Mouse (Mus musculus): ENCODE results near the gene Tm6sf1.
A peak's percentile ranks its signal among the peaks of the same experiment; 100 is the strongest.

Tm6sf1 gene

DNA sequence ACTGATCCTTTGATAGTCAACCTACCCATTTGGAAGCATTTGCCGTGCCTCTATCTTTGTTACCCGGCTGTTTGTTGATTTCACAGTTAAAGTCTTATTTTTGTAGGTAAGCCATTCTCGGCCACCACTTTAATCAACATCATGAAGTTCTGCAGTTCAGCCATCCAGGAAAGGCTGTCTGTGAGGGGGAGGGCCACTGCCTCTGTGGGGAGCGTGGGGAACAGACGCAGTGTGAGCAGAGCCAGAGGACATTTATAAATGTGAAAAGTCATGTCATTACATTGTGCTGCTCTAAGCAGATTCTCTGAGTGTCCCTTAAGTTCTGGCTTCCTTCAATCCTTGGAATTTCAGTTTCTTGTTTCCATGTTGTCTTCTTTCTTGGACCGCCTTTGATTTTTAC is 8.6 kb upstream of the Tm6sf1 start:
- no peak for DNase-seq (ENCODE audit: low read depth, low spot score)

DNA sequence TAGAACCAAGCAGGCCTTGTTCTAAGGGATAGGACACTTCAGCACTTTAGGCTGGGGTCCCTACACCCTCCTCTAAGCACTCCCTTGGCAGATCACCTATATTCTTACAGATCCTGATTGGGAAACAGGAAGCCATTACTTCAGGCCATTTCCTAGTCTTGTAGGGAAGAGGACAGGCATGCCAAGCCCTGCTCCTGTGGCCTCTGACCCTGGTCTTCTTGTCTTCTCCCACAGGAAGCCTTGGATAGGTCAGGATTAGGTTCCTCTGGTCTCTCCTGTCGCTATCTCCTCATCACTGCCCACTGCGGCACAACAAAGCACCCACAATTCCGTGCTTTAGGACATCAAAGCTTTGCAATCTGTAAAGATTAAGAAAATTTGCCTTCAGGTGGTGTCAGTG is 7.1 kb upstream of the Tm6sf1 start:
- no peak for DNase-seq (ENCODE audit: low read depth, low spot score)

DNA sequence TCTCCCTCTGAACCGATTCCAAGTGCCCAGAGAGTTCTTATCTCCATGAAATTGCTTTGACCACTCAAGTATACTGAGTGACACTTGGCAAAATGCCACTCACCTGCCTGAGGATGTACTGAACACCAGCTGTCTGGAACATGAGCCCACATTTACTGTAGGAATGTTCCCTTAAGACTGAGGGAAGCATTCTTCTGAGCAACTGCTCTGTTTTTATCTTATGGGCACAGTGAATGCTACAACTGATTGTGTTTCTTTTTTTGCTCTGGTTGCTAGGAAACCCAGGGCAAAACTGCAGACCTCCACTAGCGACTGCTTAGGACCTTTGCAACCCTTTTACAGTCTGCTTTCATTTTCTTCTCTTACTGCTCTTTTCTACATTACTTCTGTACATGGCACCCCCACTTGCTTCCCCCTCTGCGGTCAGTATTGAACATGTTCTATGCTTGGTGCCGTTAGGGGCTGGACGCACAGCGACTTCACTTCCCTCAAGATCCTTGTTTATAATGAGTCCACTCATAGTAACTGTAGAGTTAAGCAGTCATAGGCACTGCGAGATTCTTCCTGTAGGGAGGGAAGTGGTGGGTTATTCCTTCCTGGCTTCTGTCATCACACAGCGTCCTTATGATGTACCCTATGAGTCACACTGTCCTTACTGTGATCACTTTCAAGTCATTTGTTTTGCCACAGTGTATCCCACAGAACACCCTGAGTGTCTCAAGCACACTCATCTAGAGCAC is 4.1 kb upstream of the Tm6sf1 start:
- DNase-seq (ENCODE audit: low read depth, low spot score), result no peak

DNA sequence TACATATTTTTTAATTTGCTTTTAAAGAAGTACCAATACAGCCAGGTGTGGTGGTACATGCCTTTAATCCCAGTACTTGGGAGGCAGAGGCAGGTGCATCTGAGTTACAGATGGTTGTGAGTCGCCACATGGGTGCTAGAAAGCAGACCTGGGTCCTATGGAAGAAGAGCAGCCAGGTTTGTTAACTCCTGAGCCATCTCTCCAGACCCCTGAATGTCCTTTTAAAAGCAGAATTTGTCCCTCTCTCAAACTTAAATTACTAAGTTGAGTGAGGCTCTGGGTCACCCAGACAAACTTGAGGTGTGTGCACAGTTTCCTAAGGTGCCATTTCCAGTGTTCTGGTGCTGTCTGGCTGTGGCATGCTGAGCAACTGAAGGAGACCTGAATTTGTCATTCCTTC is 3.1 kb upstream of the Tm6sf1 start, which contains the start of gene Gm10160:
Gm10160 (minus strand) TSS at position 101 of the 400 bp plus-strand sequence.
- no peak for DNase-seq (ENCODE audit: low read depth, low spot score)

DNA sequence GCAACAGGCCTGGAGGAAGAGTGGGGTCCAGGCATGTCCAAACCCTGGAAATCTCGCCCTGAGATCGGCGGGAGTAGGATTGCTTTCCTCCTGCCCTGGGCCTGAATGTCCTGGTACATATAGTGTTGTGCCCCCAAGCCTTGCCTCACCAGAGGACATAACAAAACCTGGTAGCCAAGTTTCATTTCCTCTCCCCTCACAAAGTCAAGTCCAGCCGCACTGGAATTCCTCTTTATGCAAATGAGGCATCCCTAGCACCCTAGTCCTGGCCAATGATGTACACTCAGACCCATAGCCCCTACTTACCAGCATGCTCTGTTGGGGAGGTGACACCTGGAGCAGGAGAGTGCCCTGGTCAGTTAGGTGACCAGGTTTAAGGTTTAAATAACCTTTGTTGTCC is 2.6 kb upstream of the Tm6sf1 start:
- DNase-seq (ENCODE audit: low read depth, low spot score), result no peak

DNA sequence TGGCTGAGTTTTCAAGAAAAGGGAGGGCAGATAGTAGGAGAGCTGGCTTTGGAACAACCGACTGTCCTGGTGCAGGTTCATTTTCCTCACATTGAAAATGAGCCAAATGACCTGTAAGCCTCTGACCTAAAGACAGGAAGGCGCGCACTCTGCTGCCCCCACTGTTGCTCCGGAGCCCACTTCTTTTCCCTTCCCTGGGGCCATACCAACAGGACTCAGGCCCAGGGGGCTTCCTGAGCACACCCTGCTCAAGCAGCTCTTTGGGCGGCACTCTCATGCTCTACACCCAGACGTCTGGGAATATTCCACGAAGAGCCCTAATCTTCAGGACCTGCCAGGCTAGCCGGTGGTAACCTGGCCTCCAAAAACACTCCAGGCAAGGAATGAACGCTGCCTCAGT is 565 bp upstream of the Tm6sf1 start:
- DNase-seq (ENCODE audit: low read depth, low spot score), result peak; percentile 41

DNA sequence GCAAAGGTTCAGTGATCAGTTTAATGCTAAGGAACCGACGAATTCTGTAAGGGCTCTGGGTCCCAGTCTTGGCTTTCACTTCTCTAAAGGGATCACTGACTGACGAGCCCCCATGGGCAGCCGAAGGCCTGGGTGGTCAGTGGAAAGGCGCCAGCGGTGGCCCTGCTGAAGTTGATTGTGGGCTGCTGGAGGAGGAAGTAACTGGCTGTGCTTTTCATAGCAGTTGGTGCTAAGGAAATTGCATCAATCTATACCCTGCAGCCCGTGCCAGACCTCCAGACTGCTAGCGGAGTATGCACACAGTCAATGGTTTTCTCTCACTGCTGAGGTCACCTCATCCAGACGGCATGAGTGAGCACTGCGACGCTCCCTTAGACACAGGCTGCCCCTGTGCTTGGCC is 1.3 kb downstream of the Tm6sf1 start:
- no peak for DNase-seq (ENCODE audit: low read depth, low spot score)

DNA sequence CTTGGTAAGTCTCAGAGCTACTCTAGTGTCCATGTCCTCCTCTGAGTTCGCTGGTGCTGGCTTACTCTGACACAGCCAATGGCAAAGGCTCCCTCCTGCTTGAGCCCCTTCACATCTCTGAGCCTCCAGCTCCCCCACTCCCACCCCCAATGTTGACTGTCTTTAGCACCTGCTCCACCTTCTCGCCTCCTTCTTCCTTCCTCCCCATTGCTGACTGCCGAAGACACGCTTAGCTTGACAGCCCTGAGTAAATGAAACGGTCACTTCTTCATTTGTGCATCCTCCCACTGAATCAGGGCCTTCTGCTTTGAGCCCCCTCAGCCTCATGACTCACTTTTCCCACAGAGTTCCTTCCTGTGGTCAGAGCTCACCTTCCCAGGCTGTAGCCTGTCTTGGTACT is 2.2 kb downstream of the Tm6sf1 start:
- DNase-seq (ENCODE audit: low read depth, low spot score), result no peak

DNA sequence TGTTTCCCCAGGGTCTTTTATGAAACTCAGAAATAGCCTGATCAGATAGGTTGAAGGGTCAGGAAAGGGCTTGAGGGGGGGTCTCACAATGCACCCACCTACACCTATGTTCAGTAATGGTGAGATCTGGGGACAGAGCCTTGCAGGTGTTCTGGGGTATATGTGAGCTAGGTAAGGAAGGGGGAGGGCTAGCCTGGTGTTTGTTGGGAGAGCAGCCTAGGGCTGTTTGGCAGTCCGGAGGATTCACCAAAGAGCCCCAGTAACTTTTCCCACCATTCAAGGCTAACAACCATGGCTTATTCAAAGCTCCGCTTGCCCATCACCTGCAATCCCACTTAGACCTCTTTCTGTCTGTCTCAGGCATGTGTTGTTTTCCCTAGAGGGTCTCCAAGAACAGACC is 2.7 kb downstream of the Tm6sf1 start:
- DNase-seq (ENCODE audit: low read depth, low spot score), result no peak

DNA sequence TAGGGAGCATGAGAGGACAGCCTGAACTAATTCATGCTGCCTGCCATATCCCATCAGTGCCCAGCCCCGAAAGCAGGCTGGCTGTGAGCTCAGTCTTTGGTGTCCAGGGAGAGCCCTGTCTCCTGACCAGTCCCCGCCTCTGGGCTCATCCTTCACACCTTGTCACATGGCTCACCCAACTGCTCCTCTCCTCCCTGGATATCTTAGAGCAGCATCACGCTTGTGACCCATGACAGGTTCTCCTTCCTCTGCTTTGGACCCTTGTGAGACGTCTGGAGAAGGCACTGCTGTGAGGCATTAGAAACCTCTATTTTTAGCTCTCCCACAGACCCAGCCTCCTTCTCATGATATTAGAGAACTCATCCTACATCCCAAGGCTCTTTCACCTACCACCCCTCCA is 3.1 kb downstream of the Tm6sf1 start:
- DNase-seq (ENCODE audit: low read depth, low spot score), result no peak

DNA sequence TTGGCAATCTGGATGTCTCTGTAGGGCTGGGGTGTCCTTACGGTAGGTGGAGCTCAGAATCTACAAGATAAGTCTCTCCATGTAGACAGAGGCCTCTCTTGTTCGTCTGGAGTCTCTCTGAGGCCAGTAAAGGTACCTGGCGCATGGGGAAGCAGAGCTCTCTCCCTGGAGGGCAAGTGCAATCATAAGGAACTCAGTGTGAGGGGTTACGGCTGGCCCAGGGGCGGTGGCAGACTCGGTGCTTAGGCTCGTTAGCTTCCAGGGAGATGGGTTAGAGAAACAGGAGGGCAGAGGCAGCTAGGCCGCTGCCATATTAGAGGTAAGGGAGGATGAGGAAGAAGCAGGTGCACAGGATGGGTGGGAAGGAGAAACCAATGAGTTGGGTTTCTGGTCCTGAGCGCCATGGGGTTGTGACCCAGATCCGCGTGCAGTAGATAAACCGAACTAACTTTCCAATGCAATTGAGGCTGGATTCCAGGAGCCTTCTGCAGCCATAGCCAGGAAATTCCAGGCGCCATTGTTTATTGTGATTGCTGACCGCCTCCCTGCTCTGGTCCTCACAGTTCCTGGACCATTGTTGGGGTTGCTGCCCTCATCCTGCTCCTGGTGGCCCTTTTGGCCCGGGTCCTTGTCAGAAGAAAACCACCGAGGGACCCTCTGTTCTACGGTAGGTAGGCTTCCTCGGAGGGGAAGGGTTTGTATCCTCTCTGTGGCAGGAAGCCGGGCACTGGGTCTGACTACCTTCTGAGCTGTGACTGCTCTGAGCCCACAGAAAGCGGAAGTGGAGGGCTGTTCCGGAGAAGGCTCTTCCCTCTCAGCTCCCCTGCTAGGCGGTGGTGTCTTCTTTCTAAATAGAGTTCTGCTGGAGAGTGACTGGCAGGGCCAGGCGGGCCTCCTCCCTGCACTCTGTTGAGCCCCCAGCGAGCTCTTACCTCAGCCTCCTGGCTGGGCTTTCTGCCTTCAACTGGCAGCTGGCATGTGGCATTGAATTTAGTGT is 4.1 kb downstream of the Tm6sf1 start:
- no peak for DNase-seq (ENCODE audit: low read depth, low spot score)

DNA sequence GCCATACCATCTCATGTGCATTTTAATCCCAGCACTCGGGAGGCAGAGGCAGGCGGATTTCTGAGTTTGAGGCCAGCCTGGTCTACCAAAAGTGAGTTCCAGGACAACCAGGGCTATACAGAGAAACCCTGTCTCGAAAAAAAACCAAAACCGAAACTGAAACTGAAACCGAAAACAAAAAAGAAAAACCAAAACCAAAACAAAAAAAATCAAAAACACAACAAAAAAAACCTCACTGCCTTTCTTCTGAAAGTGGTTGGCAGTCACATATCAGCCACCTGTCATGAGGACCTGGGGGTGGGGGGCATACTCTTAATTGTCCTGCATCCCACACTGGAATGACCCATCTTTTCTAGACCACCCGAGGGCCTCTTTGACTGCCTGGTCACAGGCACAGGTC is 5.8 kb downstream of the Tm6sf1 start:
- DNase-seq (ENCODE audit: low read depth, low spot score), result no peak

DNA sequence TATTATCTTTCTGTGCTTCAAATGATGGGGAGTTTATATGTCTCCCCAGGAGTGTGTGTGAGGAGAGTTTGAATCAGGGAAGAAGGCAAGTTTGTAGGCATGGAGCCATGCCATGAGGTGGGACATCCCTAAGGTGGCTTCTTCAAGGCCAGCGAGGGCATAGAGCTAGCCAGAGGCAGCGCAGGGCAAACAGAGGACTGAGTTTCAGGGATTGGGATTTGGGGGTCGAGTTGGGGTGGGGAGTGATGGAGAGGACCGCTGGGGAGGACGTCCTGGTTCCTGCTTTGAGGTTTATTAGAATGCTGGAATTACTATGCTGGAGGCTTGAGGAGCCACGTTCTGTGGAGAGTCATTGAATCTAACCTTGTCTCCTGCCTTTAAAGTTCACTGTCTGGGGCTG is 7.1 kb downstream of the Tm6sf1 start:
- no peak for DNase-seq (ENCODE audit: low read depth, low spot score)

DNA sequence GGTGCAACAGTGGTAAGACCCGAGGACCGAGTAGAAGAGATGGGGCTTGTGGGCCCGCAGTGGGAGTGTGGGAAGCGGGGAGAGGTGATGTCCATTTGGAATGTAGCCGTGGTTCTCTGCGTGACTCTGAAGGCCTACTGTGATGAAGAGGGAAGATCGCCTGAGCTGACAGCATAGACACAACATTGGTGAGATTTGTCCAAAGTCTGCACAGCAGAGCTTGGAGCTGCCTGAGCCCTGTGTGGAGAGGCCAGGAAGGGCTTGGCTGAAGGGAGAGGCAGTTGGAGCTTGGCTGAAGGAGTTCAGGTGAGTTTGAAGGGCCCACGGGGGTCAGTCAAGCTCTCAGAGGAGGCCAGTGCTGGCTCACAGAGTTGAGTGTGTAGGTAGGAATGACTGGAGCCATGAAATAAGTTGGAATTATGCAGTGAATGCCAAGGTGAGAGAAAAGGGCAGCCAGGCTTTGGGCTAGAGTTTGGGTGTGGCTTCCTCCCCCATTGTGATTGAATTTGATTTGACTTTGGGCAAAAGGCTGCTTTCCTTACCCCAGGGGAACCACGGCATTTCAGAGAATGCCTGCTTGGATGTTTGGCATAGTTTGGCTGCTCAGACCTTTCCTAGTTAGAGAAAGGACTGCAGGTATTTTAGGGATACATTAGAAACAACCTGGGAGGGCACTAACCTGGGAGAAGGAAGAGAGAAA is 8.6 kb downstream of the Tm6sf1 start:
- DNase-seq (ENCODE audit: low read depth, low spot score), result peak; percentile 64

DNA sequence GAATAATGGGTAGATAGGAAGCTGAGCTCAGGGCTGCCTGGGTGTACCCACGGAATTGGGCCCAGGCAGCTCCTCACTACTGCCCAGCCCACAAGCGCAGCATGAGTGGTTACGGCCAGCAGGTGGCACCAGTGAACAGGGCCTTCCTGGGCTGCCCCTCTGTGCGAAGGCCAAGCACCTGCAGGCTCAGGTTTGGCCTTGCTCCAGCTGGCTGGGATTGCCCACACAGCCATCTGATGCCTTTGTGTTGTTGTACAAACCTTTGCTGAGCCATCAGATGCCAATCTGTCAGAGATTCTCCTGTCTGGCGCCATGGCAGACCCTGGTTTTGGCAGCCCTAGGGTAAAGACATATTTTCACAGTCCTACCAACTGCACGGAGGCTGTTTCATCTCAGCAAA is 9.4 kb downstream of the Tm6sf1 start:
- DNase-seq (ENCODE audit: low read depth, low spot score), result peak; percentile 88

DNA sequence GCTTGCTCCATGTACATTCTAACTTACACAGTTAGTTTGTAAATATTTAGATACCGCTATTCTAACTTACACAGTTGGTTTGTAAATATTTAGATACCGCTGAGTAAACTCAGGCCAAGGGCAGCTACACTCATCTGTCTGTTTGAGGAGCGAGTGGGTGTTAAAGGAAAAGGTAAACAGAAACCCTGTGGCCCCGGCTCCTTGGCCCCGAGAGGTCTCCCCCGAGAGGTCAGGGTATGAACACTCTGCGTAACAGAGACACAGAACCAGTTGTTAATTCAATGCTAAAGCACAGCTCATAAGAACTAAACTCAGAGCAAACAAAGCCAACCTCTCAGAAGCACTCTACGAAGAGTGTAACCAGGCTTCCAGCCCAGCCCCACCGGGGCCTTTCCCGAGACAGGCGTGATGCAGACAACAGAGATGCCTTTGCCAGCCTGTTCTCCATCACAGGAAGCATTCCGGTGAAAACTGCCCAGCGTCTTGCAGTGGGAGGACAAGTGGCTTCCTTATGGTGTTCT is 13.8 kb downstream of the Tm6sf1 start:
- DNase-seq (ENCODE audit: low read depth, low spot score), result no peak

DNA sequence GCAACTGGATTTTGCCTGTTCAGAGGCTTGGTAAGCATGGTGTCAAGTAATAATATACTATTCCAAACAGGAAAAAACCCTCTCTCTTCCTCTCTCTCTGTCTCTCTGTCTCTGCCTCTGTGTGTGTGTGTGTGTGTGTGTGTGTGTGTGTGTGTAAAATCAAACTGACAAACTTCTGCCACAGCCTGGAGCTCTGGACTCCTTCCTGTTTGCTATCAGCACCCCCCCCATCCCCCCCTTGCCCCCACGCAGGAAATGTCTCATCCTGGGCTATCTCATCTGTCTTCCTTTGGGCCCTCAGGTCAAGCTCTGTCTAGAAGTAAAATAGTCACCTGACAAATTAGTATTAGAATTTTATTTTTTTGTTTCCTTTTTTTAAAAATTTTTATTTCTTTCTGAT is 15.0 kb downstream of the Tm6sf1 start:
- no peak for DNase-seq (ENCODE audit: low read depth, low spot score)

DNA sequence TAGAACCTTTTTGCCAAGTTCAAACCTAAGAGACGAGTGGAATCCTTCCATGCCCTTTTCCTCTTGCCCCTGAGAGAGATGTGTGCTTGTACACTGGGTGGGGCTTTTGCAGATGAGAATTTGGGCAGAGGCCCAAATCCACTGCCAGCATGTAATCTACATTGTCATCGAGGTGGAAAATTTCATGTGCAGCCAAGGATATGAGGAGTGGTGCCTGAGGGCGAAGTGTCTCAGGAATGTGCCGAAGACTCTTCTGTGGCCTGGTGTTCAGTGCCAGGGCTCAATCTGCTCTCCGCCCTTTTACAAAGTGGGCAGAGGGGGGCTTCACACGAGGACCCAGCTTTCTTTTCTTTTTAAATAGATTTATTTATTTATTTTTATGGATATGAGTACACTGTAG is 15.8 kb downstream of the Tm6sf1 start:
- DNase-seq (ENCODE audit: low read depth, low spot score), result no peak

DNA sequence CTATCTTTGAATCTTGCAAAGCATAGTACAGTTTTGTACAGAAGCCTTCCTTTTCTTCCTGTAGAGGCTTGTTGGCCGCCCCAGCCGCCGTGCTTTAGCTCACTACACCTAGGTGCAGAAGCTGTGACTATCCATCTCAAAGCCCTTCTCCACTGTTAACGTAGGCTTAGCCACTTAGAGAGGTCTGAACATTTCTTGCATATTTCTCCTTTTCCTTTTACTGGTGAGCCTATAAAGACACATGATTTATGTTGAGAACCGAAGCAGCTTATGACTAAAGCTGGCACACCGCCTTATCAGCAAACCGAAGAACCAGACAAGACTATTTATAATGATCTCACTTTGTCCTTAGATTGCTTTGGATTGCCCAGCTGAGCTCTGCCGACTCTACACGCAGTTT is 16.6 kb downstream of the Tm6sf1 start:
- DNase-seq (ENCODE audit: low read depth, low spot score), result no peak

DNA sequence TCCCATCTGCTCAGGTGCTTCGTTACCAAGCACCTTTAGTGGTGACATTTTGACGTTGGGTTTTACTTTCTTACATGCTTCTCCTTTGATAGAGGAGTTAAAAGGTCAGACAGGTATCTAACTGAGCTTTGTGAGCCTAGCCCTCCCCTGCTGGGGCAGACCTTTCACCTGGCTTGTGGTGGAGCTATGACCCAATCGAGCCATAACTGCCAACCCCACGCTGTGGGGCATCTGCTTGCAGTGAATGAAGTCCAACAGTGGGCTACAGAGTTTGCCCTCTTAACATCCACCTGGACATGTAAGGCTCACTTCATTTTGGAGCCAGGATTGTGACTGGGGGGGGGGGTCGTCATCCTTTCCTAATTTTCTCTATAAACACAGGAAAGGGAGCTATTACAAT is 21.5 kb downstream of the Tm6sf1 start:
- DNase-seq (ENCODE audit: low read depth, low spot score), result no peak

DNA sequence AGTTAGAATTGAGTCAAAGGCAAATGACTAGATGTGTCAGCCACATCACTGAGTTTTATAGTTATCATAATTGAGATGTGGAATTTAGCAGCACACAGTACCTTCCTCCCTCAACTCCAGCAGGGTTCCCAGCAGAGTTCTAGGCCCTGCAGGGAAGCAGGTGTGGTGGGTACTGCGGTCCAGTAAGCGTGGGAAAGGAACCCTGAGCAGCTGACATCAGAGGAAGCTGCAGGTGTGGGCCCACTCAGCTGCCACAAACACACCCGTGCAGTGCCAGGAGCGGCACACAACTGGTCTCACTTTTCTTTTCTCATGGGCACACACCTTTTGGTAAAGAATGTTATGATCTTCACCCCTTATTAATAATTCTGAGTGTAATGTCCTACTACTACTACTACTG is 22.0 kb downstream of the Tm6sf1 start:
- no peak for DNase-seq (ENCODE audit: low read depth, low spot score)

DNA sequence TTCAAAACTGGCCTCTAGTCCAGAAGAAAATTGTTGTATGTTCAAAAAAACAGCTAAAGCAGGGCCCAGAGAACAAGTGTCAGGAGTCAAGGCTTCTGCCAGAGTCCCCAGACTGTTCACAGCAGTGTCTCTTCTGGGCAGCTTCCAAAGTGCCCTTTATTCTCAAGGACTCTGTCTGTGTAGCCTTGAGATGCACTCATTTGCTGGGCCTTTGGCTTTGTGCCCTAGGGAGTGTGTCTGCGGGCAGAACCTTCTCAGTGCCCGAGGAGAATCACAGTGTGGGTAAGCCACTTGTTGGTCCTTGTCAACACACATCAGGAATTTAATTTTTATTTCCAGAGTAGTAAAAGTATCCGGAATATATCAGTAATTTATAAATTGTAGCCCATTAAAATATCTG is 22.8 kb downstream of the Tm6sf1 start:
- DNase-seq (ENCODE audit: low read depth, low spot score), result no peak
